Mouse (Mus musculus) heart, embryonic 15.5 days (tissue): ENCODE data around the gene Myb. TPM values are rescaled to one million over a fixed set of nuclear protein-coding genes. Genes with fewer than 3 reads are reported as not detected.

Experiments used
- ATAC-seq: fragments of 200-750 bp; cut with Nextera tagmentation; replicated peaks from 2 replicates; pipeline ENCODE4 v1.8.0; 2017; ENCODE audit warnings: low read depth, moderate TSS enrichment; ENCODE audit not compliant: insufficient number of reproducible peaks, insufficient read depth, low FRiP score
- H3K27ac ChIP-seq: fragments of 300-500 bp; sonication (generic); 2 replicates; pipeline ENCODE4 v1.5.1; 2015; ENCODE audit warnings: mild to moderate bottlenecking, inconsistent platforms
- H3K27me3 ChIP-seq: fragments of 300-500 bp; sonication (generic); 2 replicates; pipeline ENCODE4 v1.6.1; 2015; ENCODE audit warnings: inconsistent platforms
- H3K36me3 ChIP-seq: fragments of 300-500 bp; sonication (generic); 2 replicates; pipeline ENCODE4 v1.6.1; 2015; ENCODE audit warnings: mild to moderate bottlenecking, inconsistent platforms
- H3K4me1 ChIP-seq: fragments of 300-500 bp; sonication (generic); replicated peaks from 2 replicates; pipeline ENCODE4 v1.6.1; 2015; ENCODE audit warnings: inconsistent platforms
- H3K4me2 ChIP-seq: fragments of 300-500 bp; sonication (generic); 2 replicates; pipeline ENCODE4 v1.6.1; 2015; ENCODE audit warnings: inconsistent platforms, mild to moderate bottlenecking, moderate library complexity
- H3K4me3 ChIP-seq: fragments of 300-500 bp; sonication (generic); 2 replicates; pipeline ENCODE4 v1.5.1; 2015; ENCODE audit warnings: mild to moderate bottlenecking, inconsistent platforms
- H3K9ac ChIP-seq: fragments of 300-500 bp; sonication (generic); 2 replicates; pipeline ENCODE4 v1.6.1; 2015; ENCODE audit warnings: mild to moderate bottlenecking, inconsistent platforms
- H3K9me3 ChIP-seq: fragments of 300-500 bp; sonication (generic); replicated peaks from 2 replicates; pipeline ENCODE4 v1.6.1; 2016; ENCODE audit warnings: inconsistent platforms
- WGBS: fragments of 180-500 bp; shearing (Covaris S2); methylation state at CpG from one replicate; pipeline ENCODE4 v1.1.7; 2015; ENCODE audit warnings: mixed read lengths; 5-methylcytosine and 5-hydroxymethylcytosine counted together
- polyA plus RNA-seq: library from polyadenylated mRNA; unstranded; fragments of >200 nt; fragmentation: Nextera tagmentation; extraction: Ambion mirVana; gene quantifications from 2 replicates; pipeline ENCODE4 v1.2.1, GENCODE M21; 2015

Gene Myb
- 1.6 and 9.4 TPM in 2 replicates for polyA plus RNA-seq

DNA sequence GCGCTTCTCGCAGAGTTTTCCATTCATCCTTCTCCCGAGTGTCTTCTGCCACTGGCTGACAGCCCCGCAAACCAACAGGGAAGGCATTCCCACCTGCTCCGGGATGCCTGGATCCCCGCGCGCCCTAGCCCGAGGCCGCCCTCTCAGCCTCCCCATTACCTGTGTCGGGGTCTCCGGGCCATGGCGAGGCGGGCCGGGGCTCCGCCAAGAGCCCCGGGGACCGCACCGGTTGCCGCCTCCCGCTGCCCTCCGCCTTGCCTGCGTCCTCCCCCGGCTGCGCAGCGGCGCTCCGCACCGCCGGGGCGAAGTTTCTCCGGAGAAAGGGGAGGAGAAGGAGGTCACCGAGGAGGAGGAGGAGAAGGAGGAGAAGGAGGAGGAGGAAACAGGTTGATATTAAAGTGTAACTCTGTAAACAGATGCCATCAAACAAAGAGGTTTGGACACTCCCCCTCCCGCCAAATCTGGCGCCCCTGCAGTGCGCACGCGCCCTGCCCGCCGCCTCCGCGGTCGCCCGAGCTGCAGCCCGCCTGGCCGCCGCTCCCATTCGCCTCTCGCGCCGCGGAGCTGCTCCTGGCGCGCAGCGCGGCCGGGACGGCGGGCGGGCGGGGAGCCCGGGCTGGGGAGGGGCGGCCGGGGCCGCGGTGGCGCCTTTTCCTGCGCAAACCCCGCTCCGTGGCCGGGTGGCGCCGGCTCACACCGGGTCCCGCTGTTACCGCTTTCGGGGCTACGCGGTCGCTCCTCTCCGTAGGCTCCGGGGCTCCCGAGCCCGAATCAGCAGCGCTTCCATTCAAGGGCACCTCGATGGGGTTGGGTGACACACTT, at the start of gene Myb:
Gene Myb, minus strand, starts transcription at position 448 of the 822 bp plus-strand sequence.
- Histone ChIP-seq H3K9ac (peak within 1 kb of the TSS; percentile 67), H3K4me2 (peak within 1 kb of the TSS; percentile 100), H3K9me3 (no peaks in the 10 kb centered on the region), H3K36me3 (no peaks in the 10 kb centered on the region), H3K4me1 (peaks cover 28% of the 10 kb centered on the region), H3K4me3 (peak within 1 kb of the TSS; percentile 74), H3K27me3 (peaks cover 28% of the 10 kb centered on the region), H3K27ac (peak within 1 kb of the TSS; percentile 47)
- WGBS, result 1% methylated on average over 66 of the region's 86 CpGs
- ATAC-seq, result peak; percentile 82

DNA sequence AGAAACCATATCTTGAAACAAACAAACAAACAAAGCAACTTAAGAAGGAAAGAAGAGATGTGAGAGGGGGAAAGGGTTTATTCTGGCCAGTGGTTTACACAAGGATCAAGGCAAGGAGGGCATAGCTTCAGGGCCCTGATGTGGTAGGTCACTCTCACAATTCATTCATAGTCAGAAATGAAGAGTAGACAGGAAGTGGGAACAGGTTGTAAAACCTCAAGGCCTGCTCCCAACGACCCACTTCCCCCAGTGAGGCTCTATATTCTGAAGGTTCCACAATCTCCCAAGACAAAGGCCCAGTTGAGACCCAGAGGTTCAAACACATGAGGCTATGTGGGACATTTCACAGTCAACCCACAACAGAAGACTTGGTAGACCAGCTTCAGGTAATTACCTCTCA, 46.6 kb upstream of the Myb start:
- Histone ChIP-seq H3K27ac (no peak overlapping the region), H3K36me3 (no peaks in the 10 kb centered on the region), H3K27me3 (no peaks in the 10 kb centered on the region), H3K9me3 (no peaks in the 10 kb centered on the region), H3K4me3 (no peak overlapping the region), H3K4me2 (no peak overlapping the region), H3K4me1 (no peaks in the 10 kb centered on the region), H3K9ac (no peak overlapping the region)
- no peak for ATAC-seq
- 46% methylated on average over 1 of the region's 1 CpGs for WGBS

DNA sequence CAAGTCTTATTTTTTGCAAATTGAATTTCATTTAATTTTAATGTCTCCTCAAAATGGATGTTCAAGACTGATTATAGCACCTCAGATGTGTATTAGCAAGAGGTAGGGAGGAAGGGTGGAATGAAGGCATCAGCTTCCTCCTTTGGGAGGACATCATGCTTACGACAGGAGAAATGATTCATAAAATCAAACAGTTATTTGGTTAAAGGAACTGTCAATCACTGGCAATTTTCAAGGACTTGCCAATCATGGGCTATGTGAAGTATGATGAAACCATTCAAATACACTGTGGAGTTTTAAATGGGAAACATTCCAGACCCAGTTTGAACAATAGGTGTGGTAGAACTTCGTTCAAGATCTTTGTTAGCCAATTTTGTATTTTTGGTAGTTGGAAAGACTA, 45.4 kb upstream of the Myb start:
- Histone ChIP-seq H3K4me3 (no peak overlapping the region), H3K36me3 (no peaks in the 10 kb centered on the region), H3K9ac (no peak overlapping the region), H3K4me1 (no peaks in the 10 kb centered on the region), H3K9me3 (no peaks in the 10 kb centered on the region), H3K27me3 (no peaks in the 10 kb centered on the region), H3K4me2 (no peak overlapping the region), H3K27ac (no peak overlapping the region)
- no peak for ATAC-seq
- WGBS, result 79% methylated on average over 2 of the region's 2 CpGs

DNA sequence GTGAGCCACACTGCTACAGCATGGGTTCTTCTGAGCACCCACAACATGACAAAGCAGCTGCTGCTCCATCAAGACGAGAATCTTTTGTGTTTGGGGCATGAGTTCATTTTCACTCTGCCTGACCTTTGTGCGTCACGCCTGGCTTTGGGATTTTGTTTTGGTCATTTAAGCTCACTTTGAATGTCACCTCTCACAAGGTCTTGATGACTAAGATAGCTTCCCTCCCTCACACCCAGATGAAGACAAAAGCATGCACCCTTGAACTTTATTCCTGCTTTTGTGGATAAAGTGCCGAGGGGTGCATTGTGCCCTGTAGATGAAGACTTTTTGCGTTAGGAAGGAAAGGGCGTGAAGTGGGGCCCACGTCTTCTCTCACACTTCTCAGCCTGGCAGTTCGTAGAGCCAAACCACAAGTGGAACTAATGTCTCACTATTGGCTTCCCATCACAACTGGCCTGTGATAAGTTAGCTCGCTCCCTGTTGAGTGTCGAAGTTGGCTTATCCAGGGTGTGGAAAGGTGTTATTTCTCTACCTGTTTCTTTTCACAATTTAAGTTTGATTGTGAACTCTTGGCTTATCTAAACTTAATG, 43.8 kb upstream of the Myb start:
- Histone ChIP-seq H3K9ac (no peak overlapping the region), H3K27me3 (no peaks in the 10 kb centered on the region), H3K4me2 (no peak overlapping the region), H3K27ac (no peak overlapping the region), H3K4me1 (no peaks in the 10 kb centered on the region), H3K4me3 (no peak overlapping the region), H3K9me3 (no peaks in the 10 kb centered on the region), H3K36me3 (no peaks in the 10 kb centered on the region)
- WGBS, result 54% methylated on average over 10 of the region's 10 CpGs
- no peak for ATAC-seq

DNA sequence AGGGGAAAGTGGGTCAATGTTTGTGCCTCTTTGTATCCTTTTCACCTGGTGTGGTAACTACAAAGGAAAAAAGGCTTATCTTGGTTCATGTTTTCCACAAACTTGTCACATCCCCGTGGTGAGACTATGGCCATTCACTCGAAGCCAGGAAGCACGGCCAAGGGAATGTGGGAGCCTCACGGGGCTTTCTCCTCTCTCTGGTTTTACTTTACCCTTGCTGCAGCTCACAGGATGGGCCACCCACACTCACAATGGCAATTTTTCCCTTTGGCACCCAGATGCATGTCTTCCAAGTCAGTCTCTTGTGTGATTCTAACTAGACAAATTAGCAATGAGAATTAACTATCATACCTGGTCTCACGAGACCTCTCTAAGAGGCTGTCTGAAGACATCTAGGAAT, 43.1 kb upstream of the Myb start:
- WGBS, result 80% methylated on average over 5 of the region's 5 CpGs
- ATAC-seq, result no peak
- no peaks in the 10 kb centered on the region for H3K4me1 ChIP-seq

DNA sequence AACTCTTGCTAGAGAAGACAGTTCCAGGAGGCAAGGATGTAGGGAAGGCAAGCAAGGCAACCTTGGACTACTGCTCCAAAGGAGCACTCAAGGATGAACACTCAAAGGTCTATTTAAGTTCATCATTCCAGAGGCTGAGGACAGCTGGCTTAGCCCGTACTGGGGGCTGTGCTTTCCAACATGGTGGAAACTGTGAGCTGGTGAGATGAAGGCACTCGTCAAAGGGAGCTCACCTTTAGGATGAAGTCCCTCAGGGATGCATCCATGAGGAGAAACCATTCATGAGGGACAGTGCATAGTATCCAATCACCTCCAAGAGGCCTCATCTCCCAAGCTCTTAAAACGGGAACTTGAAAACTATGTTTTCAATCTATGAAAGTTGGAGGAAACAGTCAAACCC, 42.7 kb upstream of the Myb start:
- H3K4me2 ChIP-seq, result no peak overlapping the region
- 86% methylated on average over 3 of the region's 3 CpGs for WGBS
- H3K27ac ChIP-seq, result no peak overlapping the region
- no peak for ATAC-seq
- H3K27me3 ChIP-seq, result no peaks in the 10 kb centered on the region
- no peaks in the 10 kb centered on the region for H3K9me3 ChIP-seq
- no peak overlapping the region for H3K9ac ChIP-seq
- H3K4me3 ChIP-seq, result no peak overlapping the region
- H3K4me1 ChIP-seq, result no peaks in the 10 kb centered on the region
- H3K36me3 ChIP-seq, result no peaks in the 10 kb centered on the region

More for the DNA sequence above, 43.1 kb upstream of the Myb start:
- Histone ChIP-seq H3K4me2 (no peak overlapping the region), H3K27me3 (no peaks in the 10 kb centered on the region), H3K36me3 (no peaks in the 10 kb centered on the region), H3K27ac (no peak overlapping the region), H3K9ac (no peak overlapping the region), H3K4me3 (no peak overlapping the region), H3K9me3 (no peaks in the 10 kb centered on the region)

DNA sequence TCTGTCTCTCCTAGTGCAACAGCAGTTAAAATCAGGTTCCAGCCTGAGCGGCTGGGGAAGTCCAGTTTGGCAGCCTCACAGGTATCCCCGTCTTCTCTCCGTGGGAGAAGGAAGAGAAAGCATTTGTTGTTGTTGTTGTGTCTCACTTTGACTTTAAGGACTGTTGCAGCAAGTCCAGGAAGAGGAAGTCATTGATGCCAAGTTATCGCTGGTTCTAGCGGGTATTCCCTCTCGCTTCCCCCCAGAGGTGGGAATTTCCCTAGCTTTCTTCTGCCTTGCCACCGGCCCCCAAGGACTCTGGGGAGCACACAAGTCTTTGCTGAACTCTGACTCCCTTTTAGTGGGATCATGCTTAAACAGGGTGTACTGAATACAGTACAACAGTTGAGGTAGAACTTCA, 40.0 kb upstream of the Myb start:
- H3K36me3 ChIP-seq, result no peaks in the 10 kb centered on the region
- no peak for ATAC-seq
- H3K4me1 ChIP-seq, result no peaks in the 10 kb centered on the region
- no peaks in the 10 kb centered on the region for H3K27me3 ChIP-seq
- no peak overlapping the region for H3K4me3 ChIP-seq
- no peak overlapping the region for H3K9ac ChIP-seq
- WGBS, result 70% methylated on average over 7 of the region's 7 CpGs
- no peak overlapping the region for H3K4me2 ChIP-seq
- no peak overlapping the region for H3K27ac ChIP-seq
- H3K9me3 ChIP-seq, result no peaks in the 10 kb centered on the region

DNA sequence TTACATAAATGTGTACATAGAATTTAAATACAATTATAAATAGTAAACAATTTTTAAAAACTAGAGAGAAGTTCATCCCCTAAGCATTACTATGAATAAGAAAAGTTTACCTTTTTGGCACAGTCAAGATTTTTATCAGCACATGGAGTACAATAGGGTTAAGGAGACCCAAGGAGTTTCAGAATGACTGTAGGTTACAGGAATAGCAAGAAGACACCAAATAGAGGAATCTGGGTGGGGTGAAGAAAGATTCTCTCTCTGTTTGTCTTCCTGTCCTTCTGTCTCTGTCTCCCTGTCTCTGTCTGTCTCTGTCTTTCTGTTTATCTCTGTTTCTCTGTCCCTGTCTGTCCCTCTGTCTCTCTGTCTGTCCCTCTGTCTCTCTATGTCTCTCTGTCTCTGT, 39.5 kb upstream of the Myb start:
- no peak for ATAC-seq
- Histone ChIP-seq H3K9ac (no peak overlapping the region), H3K9me3 (no peaks in the 10 kb centered on the region), H3K4me2 (no peak overlapping the region), H3K36me3 (no peaks in the 10 kb centered on the region), H3K27ac (no peak overlapping the region), H3K4me3 (no peak overlapping the region), H3K4me1 (no peaks in the 10 kb centered on the region), H3K27me3 (no peaks in the 10 kb centered on the region)

DNA sequence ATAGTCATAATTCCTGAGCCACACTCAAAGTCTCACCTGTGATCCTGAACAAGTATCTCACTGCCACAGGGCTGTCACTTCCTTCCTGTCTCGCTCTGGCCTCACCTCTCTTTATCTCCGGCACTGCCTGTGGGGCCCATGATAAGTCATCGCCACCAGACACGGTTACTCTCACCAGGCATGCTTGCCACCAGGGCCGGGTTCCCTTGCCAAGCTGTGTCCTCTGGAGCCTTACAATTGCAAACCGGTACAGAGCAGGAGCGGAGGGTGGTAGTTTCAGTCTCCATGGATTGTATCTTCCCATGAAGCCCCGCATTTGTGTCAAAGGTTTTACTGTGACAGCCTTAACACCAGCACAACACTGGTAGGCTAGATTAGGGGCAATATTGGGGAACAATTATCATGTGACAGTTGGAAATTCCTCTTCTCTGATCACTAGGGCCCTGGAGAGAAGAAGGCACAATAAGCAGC, 35.9 kb upstream of the Myb start:
- Histone ChIP-seq H3K9ac (no peak overlapping the region), H3K4me3 (no peak overlapping the region), H3K27me3 (no peaks in the 10 kb centered on the region), H3K4me1 (no peaks in the 10 kb centered on the region), H3K4me2 (no peak overlapping the region), H3K9me3 (no peaks in the 10 kb centered on the region), H3K27ac (no peak overlapping the region), H3K36me3 (no peaks in the 10 kb centered on the region)
- ATAC-seq, result no peak
- 42% methylated on average over 8 of the region's 8 CpGs for WGBS

DNA sequence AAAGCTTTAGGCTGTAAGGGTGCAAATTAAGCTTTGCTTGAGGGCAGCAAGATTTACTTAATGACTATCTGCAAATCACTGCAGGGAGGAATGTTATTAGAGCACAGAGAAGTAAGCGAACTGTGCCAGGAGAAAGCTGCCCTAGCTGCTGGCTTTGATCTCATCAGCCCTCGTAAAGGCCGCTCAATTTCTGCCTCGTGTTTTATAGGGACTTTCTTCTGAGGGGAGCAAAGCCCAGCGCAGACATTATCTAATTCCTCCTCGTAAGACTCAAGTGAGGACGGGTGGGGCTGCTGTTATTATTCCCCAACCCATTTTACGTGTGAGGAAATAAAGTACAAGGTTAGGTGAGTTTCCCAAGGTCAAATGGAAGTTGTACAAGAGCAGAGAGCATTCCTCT, 34.8 kb upstream of the Myb start:
- 48% methylated on average over 8 of the region's 8 CpGs for WGBS
- no peak for ATAC-seq

DNA sequence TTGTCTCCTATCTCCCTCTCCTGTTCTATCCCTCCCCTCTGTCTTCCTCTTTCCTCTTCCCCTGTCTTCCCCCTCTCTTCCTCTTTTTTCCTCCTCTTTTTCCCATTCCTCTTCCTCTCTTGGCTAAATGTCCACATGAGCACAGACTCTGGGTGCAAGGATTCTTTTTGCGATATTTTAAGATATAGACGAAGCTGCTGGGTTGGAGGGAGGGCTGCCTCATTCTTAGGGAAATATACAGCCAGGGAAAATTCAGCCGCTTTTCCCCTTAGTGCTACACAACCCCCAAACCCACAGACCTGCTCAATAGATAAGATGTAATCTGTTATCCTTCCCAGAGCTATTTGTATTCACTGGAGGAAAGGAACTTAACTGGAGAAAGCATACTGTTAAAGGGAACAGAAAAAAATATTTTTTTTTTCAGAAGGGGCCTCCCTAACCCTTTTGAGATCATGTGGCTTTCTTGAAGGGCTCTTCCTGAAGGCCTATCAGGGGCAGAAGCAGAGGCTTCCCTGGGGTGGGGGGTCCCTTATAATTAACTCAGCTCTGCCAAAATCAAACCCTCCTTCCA, 33.2 kb upstream of the Myb start:
- ATAC-seq, result no peak
- Histone ChIP-seq H3K4me3 (no peak overlapping the region), H3K4me1 (no peaks in the 10 kb centered on the region), H3K9me3 (no peaks in the 10 kb centered on the region), H3K27ac (no peak overlapping the region), H3K4me2 (no peak overlapping the region), H3K9ac (no peak overlapping the region), H3K27me3 (no peaks in the 10 kb centered on the region), H3K36me3 (no peaks in the 10 kb centered on the region)
- WGBS, result 60% methylated on average over 3 of the region's 3 CpGs

More for the DNA sequence above, 34.8 kb upstream of the Myb start:
- Histone ChIP-seq H3K9ac (no peak overlapping the region), H3K27ac (no peak overlapping the region), H3K9me3 (no peaks in the 10 kb centered on the region), H3K4me3 (no peak overlapping the region), H3K4me1 (no peaks in the 10 kb centered on the region), H3K27me3 (no peaks in the 10 kb centered on the region), H3K36me3 (no peaks in the 10 kb centered on the region), H3K4me2 (no peak overlapping the region)
